8 mouse cellular contexts compared by ENCODE assay signal in the genomic region with DNA sequence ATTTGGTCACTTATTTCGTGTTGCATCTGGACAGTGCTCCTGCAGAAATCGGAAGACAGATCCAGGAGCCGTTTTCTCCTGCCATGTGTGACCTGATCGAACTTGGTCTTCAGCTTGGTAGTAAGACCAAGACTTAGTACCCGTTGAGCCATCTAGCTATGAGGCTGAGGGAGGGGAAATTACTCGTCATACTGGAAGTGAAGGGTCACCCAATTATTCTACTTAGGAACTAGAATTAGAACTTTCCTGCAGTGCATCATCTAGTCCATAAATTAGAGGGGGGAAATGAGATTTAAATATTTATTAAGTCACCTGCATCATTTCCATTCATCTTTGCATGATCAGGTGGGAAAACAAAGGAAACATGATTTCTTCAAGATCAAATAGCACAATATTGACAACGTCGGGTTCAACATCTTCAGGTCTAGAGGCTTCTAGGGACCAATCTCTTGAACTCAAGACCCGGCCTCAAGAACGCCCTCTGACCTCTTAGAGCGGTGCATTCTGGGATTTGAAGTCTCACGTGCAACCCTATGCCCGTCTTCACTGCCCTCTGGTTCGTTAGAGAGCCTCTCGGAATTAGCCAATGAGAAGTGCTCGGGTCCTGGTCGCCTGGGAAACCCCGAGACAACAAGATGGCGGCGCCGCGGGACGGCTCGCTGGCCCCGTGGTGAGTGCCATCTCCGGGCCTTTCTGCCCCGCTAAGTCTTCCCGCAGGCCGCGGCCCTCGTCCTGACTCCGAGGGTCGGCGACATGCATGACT. TPM values are rescaled to one million over a fixed set of nuclear protein-coding genes. Genes with fewer than 3 reads are reported as not detected.
A peak's percentile ranks its signal among the peaks of the same experiment; 100 is the strongest.
DNase-seq lines count a peak whose midpoint lies in the region; ATAC-seq lines count a peak whose summit lies in the region.

Ubxn11 (plus strand) TSS at position 592 of the 763 bp plus-strand sequence.

- H3K27me3 ChIP-seq in heart, embryonic 13.5 days (replicated peaks), result no peaks in the 10 kb centered on the region
- no peaks in the 10 kb centered on the region for H3K27me3 ChIP-seq in liver, embryonic 12.5 days (replicated peaks)
- H3K27me3 ChIP-seq in stomach, embryonic 15.5 days (replicated peaks), result no peaks in the 10 kb centered on the region

- H3K36me3 ChIP-seq in heart, embryonic 13.5 days, result no peaks in the 10 kb centered on the region
- H3K36me3 ChIP-seq in liver, embryonic 12.5 days, result no peaks in the 10 kb centered on the region
- H3K36me3 ChIP-seq in stomach, embryonic 15.5 days, result no peaks in the 10 kb centered on the region

- DNase-seq in CD4-positive, CD25-positive, alpha-beta regulatory T cell, adult 2 months (ENCODE audit: low read depth, low spot score), result peak; percentile 92
- peak; percentile 28 for DNase-seq in fat pad, adult 2 months (ENCODE audit: extremely low read depth, low read depth, low spot score)
- peak; percentile 90 for DNase-seq in kidney, postnatal 10 days
- DNase-seq in natural killer cell, adult 2 months (ENCODE audit: low spot score in 2 of 2), result peak; percentile 82 to 86

- H3K9ac ChIP-seq in heart, embryonic 13.5 days, result peak within 1 kb of the TSS; percentile 82
- H3K9ac ChIP-seq in liver, embryonic 12.5 days, result peak within 1 kb of the TSS; percentile 67
- peak within 1 kb of the TSS; percentile 59; the same call in 1 of the 2 replicates for H3K9ac ChIP-seq in stomach, embryonic 15.5 days

- peak; percentile 51; the same call in 1 of the 2 replicates for ATAC-seq in heart, embryonic 13.5 days (ENCODE audit: extremely low read depth, insufficient number of reproducible peaks, low FRiP score, low TSS enrichment)
- peak; percentile 89 for ATAC-seq in liver, embryonic 12.5 days
- peak; percentile 93 for ATAC-seq in stomach, embryonic 15.5 days (ENCODE audit: insufficient read depth, low FRiP score, low read depth)

- H3K4me1 ChIP-seq in brown adipose tissue, adult 24 weeks (ENCODE audit: control insufficient read depth, insufficient read depth, insufficient read length, low read length), result no peaks in the 10 kb centered on the region
- peaks cover 6% of the 10 kb centered on the region for H3K4me1 ChIP-seq in heart, embryonic 13.5 days
- H3K4me1 ChIP-seq in liver, embryonic 12.5 days, result peaks cover 47% of the 10 kb centered on the region
- 0 out of 2 replicates have a peak, but pooled peaks cover 4% of the 10 kb centered on the region for H3K4me1 ChIP-seq in stomach, embryonic 15.5 days

- peak within 1 kb of the TSS; percentile 90 for H3K4me3 ChIP-seq in brown adipose tissue, adult 24 weeks (ENCODE audit: insufficient read depth, low read depth, low read length)
- H3K4me3 ChIP-seq in heart, embryonic 13.5 days, result peak within 1 kb of the TSS; percentile 84
- H3K4me3 ChIP-seq in liver, embryonic 12.5 days, result peak within 1 kb of the TSS; percentile 77
- H3K4me3 ChIP-seq in stomach, embryonic 15.5 days (replicated peaks), result peak within 1 kb of the TSS; percentile 82

- 15% methylated on average over 34 of the region's 34 CpGs for WGBS in heart, embryonic 13.5 days
- 16% methylated on average over 34 of the region's 34 CpGs for WGBS in liver, embryonic 12.5 days (ENCODE audit: insufficient replicate concordance)
- 17% methylated on average over 34 of the region's 34 CpGs for WGBS in stomach, embryonic 15.5 days

- H3K4me2 ChIP-seq in heart, embryonic 13.5 days, result peak within 1 kb of the TSS; percentile 80
- peak within 1 kb of the TSS; percentile 84 for H3K4me2 ChIP-seq in liver, embryonic 12.5 days
- peak within 1 kb of the TSS; percentile 71 for H3K4me2 ChIP-seq in stomach, embryonic 15.5 days

- no peak within 1 kb of the TSS for H3K27ac ChIP-seq in brown adipose tissue, adult 24 weeks (replicated peaks; ENCODE audit: low read depth, low read length)
- H3K27ac ChIP-seq in heart, embryonic 13.5 days (replicated peaks), result no peak within 1 kb of the TSS
- H3K27ac ChIP-seq in liver, embryonic 12.5 days, result peak within 1 kb of the TSS; percentile 59
- H3K27ac ChIP-seq in stomach, embryonic 15.5 days, result no peak within 1 kb of the TSS

- H3K9me3 ChIP-seq in heart, embryonic 13.5 days, result no peaks in the 10 kb centered on the region
- H3K9me3 ChIP-seq in liver, embryonic 12.5 days (replicated peaks), result no peaks in the 10 kb centered on the region
- H3K9me3 ChIP-seq in stomach, embryonic 15.5 days, result no peaks in the 10 kb centered on the region

RNA-seq across cellular contexts. Expression of gene Ubxn11, which starts in this region (rescaled TPM):
- polyA plus RNA-seq in brown adipose tissue, adult 24 weeks (2012; ENCODE audit: insufficient read depth, insufficient read length, missing spikeins), result 2.1 TPM in 1 of 2 replicates, not detected in the other
- polyA plus RNA-seq in heart, embryonic 13.5 days (2015; fragmentation: Nextera tagmentation; extraction: Ambion mirVana), result 1.7 and 2.1 TPM in 2 replicates
- 3.4 and 3.7 TPM in 2 replicates for polyA plus RNA-seq in liver, embryonic 12.5 days (2016; fragmentation: Nextera tagmentation; extraction: Ambion mirVana)
- 4.3 and 5.7 TPM in 2 replicates for polyA plus RNA-seq in stomach, embryonic 15.5 days (2015; fragmentation: Nextera tagmentation; extraction: Ambion mirVana)

Comparison
In these comparisons a context has a peak if more than half of its experiments do, and no peak if none do; other contexts are left out.
1. DNase-seq: peak in every context shown above with its lines; median percentile 92 in CD4-positive, CD25-positive, alpha-beta regulatory T cell, adult 2 months; 90 in kidney, postnatal 10 days; 84 in natural killer cell, adult 2 months; 28 in fat pad, adult 2 months.